Mouse (Mus musculus) C2C12 (cell line): ENCODE results near the gene Elovl2. TPM values are rescaled to one million over a fixed set of nuclear protein-coding genes. Genes with fewer than 3 reads are reported as not detected.

Source experiments
- H3K27me3 ChIP-seq: one replicate; pipeline ENCODE4 v1.6.1; 2011; ENCODE audit not compliant: control insufficient read depth, insufficient read depth, insufficient read length
- H3K36me3 ChIP-seq: one replicate; pipeline ENCODE4 v1.6.1; 2011; ENCODE audit not compliant: control insufficient read depth, insufficient read depth
- H3K4me3 ChIP-seq: one replicate; pipeline ENCODE4 v1.5.1; 2011; ENCODE audit warnings: mild to moderate bottlenecking, control low read depth; ENCODE audit not compliant: poor library complexity, insufficient read depth, severe bottlenecking
- H3K79me2 ChIP-seq: one replicate; pipeline ENCODE4 v1.6.1; 2011; ENCODE audit not compliant: control insufficient read depth, insufficient read depth
- H3K79me3 ChIP-seq: one replicate; pipeline ENCODE4 v1.6.1; 2011; ENCODE audit warnings: low read depth, control low read depth
- H3ac ChIP-seq: one replicate; pipeline ENCODE3; 2011; ENCODE audit warnings: low read depth; ENCODE audit not compliant: control insufficient read depth, insufficient read length
- CEBPB ChIP-seq: IDR thresholded peaks from one replicate; pipeline ENCODE4 v1.6.1; 2011; ENCODE audit warnings: low read depth, mild to moderate bottlenecking, control low read depth, moderate library complexity
- CTCF ChIP-seq: IDR thresholded peaks from one replicate; pipeline ENCODE4 v1.5.1; 2011; ENCODE audit not compliant: control insufficient read depth, insufficient read depth, insufficient read length
- FOSL1 ChIP-seq: IDR thresholded peaks from one replicate; pipeline ENCODE4 v1.8.0; 2011; ENCODE audit warnings: mild to moderate bottlenecking, low read length; ENCODE audit not compliant: poor library complexity, insufficient read depth, severe bottlenecking
- MAX ChIP-seq: IDR thresholded peaks from one replicate; pipeline ENCODE4 v1.6.1; 2011; ENCODE audit warnings: mild to moderate bottlenecking, control low read depth
- MYOD1 ChIP-seq: IDR thresholded peaks from one replicate; pipeline ENCODE4 v1.6.1; 2011; ENCODE audit warnings: low read depth; ENCODE audit not compliant: control insufficient read depth, insufficient read length
- MYOG ChIP-seq: IDR thresholded peaks from one replicate; pipeline ENCODE4 v1.6.1; 2011; ENCODE audit not compliant: control insufficient read depth, insufficient read length; ENCODE audit errors: extremely low read depth
- USF1 ChIP-seq: IDR thresholded peaks from one replicate; pipeline ENCODE4 v1.6.1; 2011; ENCODE audit warnings: low read depth, mild to moderate bottlenecking, control low read depth, moderate library complexity
- polyA plus RNA-seq: library from polyadenylated mRNA; unstranded; fragments of >200 nt; fragmentation: generic; extraction: Trizol; gene quantifications from one replicate; pipeline ENCODE4 v1.2.1, GENCODE M21; 2012; ENCODE audit warnings: missing spikeins

Gene Elovl2
- polyA plus RNA-seq, 1 experiment: not detected

DNA sequence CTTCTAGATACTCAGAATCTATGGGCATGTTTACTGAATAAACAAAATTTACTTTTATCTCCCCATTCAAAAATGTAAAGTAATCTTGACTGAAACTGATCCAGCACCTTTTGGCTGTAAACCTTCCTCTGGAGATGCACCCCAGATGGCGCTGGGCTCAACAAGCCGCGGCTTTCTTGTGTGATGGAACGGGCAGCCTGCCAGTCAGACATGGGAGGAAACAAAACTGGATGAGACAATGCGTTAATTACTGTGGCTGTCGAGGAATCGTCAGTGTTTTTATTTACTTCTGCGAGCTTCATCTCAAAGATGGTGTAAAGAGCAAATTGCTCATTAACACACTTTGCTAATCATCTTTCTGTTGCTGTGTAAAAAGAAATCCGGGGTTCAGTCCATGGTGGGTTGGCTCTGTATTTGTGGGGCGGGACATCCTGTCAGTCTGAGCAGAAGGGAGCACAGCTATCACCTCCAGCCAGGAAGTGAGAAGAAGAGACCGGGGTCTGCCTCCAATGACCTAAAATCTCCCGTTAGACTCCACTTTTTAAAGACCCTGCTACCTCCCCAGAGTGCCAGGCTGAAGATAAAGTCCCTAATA, 11.3 kb upstream of the Elovl2 start:
- Histone ChIP-seq H3K79me2 (no peaks in the 10 kb centered on the region), H3K4me3 (no peak overlapping the region), H3ac (no peak overlapping the region), H3K36me3 (no peaks in the 10 kb centered on the region), H3K27me3 (peaks cover 60% of the 10 kb centered on the region), H3K79me3 (no peaks in the 10 kb centered on the region)
- TF ChIP-seq USF1 (no peak), MYOD1 (no peak), FOSL1 (no peak), CEBPB (no peak), MAX (no peak), MYOG (no peak), CTCF (no peak)

DNA sequence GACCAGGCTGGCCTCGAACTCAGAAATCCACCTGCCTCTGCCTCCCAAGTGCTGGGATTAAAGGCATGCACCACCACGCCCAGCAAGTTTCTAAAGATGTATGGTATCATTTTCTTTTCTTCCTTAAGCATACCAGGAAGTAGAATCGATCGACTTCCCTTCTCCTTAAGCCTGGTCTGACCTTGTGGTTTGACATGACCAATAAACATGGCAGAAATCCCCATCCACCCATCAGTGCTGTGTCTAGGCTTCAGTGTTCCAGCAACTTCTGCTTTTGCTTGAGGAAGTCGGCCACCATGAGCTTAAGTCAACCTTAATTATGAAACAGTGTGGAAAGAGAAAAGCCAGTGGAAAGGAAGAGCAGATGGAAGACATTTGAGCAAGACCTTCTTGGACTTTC, 10.1 kb upstream of the Elovl2 start:
- Histone ChIP-seq H3ac (no peak overlapping the region), H3K4me3 (no peak overlapping the region), H3K36me3 (no peaks in the 10 kb centered on the region), H3K27me3 (peaks cover 47% of the 10 kb centered on the region), H3K79me3 (no peaks in the 10 kb centered on the region), H3K79me2 (no peaks in the 10 kb centered on the region)
- no peak for TF ChIP-seq MYOG
- TF ChIP-seq FOSL1: no peak
- TF ChIP-seq USF1: no peak
- no peak for TF ChIP-seq MAX
- TF ChIP-seq CTCF: no peak
- TF ChIP-seq CEBPB: no peak
- TF ChIP-seq MYOD1: no peak

DNA sequence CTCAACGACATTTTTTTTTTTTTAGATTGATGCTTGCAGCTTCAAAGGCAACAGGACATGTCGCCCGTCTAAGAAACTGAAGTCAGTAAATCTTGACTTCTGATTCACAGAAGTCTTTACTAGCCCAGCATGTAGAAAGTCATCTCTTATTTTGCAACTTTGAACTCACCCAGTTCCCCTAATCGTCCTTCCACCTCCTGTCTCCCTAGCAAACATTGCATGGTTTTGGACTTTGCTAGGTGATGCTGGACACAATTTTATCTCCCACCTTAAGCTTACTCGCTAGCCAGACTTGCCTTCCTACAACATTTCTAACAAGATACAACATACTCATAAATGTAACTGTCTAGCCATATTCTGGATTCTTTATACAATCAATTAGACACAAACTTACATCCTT, 7.9 kb upstream of the Elovl2 start:
- Histone ChIP-seq H3K79me2 (no peaks in the 10 kb centered on the region), H3K79me3 (no peaks in the 10 kb centered on the region), H3K4me3 (no peak overlapping the region), H3K27me3 (peaks cover 48% of the 10 kb centered on the region), H3K36me3 (no peaks in the 10 kb centered on the region), H3ac (no peak overlapping the region)
- no peak for TF ChIP-seq CEBPB

DNA sequence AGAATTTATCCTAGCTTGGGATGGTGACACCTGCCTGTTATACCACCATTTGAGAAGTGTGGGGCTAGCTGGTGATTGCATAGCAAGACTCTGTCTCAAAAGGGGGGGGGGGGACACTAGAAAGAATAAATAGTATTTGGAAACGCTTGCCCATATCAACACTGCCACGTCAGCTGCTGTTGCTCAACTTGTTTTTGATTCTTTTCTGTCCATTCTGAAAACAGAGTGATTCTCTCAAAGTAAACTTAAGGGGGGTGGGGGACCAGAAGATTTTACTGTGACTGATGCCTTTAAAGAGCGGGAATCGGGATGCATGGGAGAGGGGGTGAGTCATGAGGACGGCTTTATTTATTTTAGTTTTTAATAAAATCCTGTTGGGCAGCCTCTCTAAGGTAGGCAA, 6.3 kb upstream of the Elovl2 start:
- no peaks in the 10 kb centered on the region for H3K79me2 ChIP-seq
- no peaks in the 10 kb centered on the region for H3K79me3 ChIP-seq
- no peak for TF ChIP-seq CTCF
- no peak for TF ChIP-seq MAX
- no peak for TF ChIP-seq FOSL1
- no peak for TF ChIP-seq MYOG
- no peak for TF ChIP-seq CEBPB
- no peak for TF ChIP-seq MYOD1
- TF ChIP-seq USF1: no peak
- no peak overlapping the region for H3ac ChIP-seq
- H3K4me3 ChIP-seq: no peak overlapping the region
- peaks cover 39% of the 10 kb centered on the region for H3K27me3 ChIP-seq
- H3K36me3 ChIP-seq: no peaks in the 10 kb centered on the region

DNA sequence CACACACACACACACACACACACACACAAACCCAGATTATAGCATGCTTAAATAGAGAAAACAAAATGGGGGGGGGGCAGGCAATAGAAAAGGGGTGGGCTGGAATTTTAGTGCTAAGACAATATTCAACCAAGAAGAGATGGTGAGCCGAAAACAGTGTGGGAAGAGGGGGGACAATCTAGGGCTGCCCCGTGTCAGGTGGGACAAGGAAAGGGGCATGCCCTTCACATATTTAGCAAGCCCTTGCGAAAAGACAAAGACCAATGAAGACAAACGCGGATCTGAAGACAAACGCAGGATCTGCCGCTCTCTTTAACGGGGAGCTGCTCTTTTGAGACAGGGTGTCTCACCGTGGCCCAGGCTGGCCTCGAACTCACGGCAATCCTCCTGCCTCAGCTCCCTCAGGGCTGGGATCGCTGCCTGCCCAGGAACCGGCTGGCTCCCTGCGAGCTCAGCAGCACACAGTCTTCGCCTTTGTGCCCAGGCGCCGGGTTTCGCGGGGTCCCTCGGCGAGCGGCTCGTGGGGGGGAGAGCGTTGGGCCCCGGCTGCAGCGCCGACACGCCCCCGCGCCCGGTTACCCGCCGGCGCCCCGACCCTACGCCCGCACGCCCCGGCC, 410 bp downstream of the Elovl2 start:
- H3ac ChIP-seq: no peak overlapping the region
- no peaks in the 10 kb centered on the region for H3K79me2 ChIP-seq
- H3K4me3 ChIP-seq: no peak overlapping the region
- TF ChIP-seq FOSL1 (no peak), MAX (no peak), MYOG (no peak), CTCF (no peak), USF1 (no peak), MYOD1 (no peak), CEBPB (no peak)
- no peaks in the 10 kb centered on the region for H3K79me3 ChIP-seq
- no peaks in the 10 kb centered on the region for H3K36me3 ChIP-seq
- H3K27me3 ChIP-seq: peaks cover 26% of the 10 kb centered on the region

DNA sequence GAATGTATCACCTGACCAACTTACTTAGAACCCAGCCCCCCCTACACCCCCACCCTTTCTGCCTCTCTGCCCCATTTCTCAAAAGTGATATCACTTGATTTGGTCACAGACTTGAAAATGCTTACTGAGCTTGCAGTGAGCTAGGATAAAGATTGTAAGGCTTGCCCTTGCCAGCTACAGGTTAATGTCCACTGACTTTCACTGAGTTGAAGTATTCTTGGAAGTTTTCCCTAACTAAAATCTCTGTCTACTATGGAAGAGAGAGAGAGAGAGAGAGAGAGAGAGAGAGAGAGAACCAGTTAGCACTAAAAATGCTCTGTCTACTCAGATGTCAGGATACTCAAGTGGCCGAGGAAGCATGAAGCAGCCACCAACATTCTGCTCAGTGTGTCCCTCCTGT, 1.1 kb downstream of the Elovl2 start:
- TF ChIP-seq FOSL1: no peak
- no peak for TF ChIP-seq CEBPB
- no peak for TF ChIP-seq MAX
- Histone ChIP-seq H3K79me3 (no peaks in the 10 kb centered on the region), H3K4me3 (no peak overlapping the region), H3ac (no peak overlapping the region), H3K36me3 (no peaks in the 10 kb centered on the region), H3K27me3 (peaks cover 22% of the 10 kb centered on the region), H3K79me2 (no peaks in the 10 kb centered on the region)
